Mouse (Mus musculus) frontal cortex, postnatal 36 days (tissue): ENCODE data around the gene Gm36864.
"Not testable (repeated sequence)": the region's sequence is repeated elsewhere in the genome, so short reads cannot be mapped to it uniquely, and the experiment has no call there.

Experiments
- DNase-seq, 2 experiments: peaks; one replicate each; pipeline ENCODE4 v3.0.0; 2022; ENCODE audit warnings: low spot score in 2 of 2

The Gm36864 gene

GRCm38 (mm10) chr7:44235909-44236308 is at the start of gene Gm36864:
Gm36864 (plus strand) TSS chr7:44236177.
- DNase-seq: no peak

- not testable (repeated sequence) for DNase-seq
Observed at GRCm38 (mm10) chr7:44186516-44186915, 49.5 kb upstream of the Gm36864 start.

DNA sequence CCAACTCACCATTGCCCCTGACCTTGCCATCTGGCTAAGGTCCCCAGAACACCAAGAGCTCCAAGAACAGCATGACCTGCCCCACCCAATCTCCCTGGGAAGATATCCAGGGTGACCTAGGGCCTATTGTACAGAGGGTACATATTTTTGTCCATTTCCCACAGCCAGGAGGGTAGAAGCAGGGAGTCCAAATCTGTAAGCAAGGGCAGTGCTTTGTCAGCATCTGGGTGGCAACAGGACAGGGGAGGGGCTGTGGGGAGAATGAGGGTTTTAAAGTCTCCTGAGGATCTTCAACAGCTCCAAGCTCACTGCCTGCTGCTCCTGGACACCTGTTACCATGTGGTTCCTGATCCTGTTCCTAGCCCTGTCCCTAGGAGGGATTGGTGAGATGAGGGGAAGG is 48.0 kb upstream of the Gm36864 start, which contains the start of gene Klk1b24:
TSS of gene Klk1b24 (plus strand) at position 301 of the 400 bp plus-strand sequence.
- DNase-seq: not testable (repeated sequence)

DNA sequence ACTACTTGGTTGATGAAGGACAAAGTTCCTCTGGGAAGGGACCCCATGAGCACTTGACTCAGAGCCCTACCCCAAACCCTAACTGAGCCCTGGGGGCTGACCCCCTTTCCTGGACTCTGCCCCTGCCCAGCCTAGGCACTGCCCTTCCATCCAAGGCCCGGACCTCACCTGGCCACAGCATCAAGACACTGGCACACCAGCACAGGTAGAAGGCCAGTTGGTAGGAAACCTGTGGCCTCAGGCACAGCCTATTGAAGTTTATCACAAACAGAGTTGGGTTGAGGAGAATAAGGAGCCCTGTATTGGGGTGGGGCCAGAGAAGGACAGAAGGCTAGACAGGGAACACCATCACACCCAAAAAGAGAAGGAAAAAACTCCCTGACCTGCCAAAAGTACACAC is 42.5 kb upstream of the Gm36864 start:
- not testable (repeated sequence) for DNase-seq

- no peak for DNase-seq
Observed at GRCm38 (mm10) chr7:44197891-44198290, 38.1 kb upstream of the Gm36864 start, which contains the start of gene Klk1b3. Klk1b3 (plus strand) TSS chr7:44198191.

DNA sequence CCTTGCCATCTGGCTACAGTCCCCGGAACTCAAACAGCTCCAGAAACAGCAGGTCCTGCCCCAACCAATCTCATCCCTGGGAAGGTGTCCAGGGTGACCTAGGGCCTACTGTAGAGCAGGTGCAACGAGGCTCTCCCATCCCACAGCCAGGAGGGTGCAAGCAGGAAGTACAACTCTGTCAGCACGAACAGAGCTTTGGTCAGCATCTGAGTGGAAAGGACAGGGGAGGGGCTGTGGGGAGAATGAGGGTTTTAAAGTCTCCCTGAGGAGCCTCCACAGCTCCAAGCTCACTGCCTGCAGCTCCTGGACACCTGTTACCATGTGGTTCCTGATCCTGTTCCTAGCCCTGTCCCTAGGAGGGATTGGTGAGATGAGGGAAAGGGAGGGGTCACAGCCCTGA is 28.8 kb upstream of the Gm36864 start, which contains the start of gene Klk1b4:
TSS of gene Klk1b4 (plus strand) at position 301 of the 400 bp plus-strand sequence.
- not testable (repeated sequence) for DNase-seq

DNA sequence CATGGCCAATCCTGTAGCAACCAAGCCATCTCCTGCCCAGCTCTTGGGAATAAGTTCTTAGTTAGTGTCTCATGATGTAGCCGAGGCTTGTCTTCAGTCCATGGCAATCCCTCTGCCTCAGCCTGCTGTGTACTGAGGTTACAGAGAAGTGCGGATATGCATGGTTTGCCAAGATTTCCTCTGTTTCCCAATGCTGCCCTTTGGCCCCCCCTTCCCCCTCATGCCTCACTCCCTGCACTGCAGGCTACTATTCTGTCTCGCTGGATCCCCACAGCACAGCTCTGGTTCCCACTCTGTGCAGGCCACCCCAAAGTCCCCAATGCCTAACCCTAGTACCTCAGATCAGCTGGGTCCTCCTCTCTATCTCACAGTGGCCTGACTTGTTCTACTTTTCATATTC is 27.7 kb upstream of the Gm36864 start:
- no peak for DNase-seq

- no peak for DNase-seq
Observed at GRCm38 (mm10) chr7:44215645-44216044, 20.3 kb upstream of the Gm36864 start, which contains the start of gene Klk1b5. Klk1b5 (plus strand) TSS chr7:44215945.

DNA sequence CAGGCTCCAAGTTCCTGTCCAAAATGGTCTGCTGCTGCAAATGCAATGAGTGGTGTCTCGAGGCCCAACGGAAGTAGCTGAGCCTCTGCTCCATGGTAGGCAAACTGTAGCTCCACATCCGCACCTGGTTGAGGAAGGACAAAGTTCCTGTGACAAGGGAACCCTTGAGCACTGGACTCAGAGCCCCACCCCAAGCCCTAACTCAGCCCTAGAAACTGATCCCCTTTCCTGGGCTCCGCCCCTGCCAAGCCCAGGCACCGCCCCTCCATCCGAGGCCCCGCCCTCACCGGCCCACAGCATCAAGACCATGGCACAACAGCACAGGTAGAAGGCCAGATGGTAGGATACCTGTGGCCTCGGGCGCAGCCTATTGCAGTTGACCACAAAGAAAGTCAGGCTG is 14.4 kb upstream of the Gm36864 start:
- not testable (repeated sequence) for DNase-seq

DNA sequence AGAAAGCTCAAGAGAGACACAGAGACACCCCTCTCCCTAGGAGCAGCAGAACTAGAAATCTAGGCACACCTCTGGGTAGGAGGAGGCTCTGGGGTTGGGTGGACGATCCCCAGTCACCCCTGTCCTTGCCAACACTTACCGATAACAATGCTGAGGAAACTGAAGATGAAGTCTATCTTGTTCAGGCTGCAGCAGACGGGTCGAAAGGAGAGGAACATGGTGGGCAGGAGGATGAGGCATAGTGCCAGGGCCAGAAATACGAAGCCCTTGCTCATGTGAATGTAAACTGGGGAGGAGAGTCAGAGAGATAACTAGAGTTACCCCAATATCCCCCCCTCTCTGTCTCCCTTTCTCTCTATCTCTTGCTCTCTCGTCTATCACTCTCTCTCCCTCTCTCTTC is 13.6 kb upstream of the Gm36864 start:
- DNase-seq: not testable (repeated sequence)

DNA sequence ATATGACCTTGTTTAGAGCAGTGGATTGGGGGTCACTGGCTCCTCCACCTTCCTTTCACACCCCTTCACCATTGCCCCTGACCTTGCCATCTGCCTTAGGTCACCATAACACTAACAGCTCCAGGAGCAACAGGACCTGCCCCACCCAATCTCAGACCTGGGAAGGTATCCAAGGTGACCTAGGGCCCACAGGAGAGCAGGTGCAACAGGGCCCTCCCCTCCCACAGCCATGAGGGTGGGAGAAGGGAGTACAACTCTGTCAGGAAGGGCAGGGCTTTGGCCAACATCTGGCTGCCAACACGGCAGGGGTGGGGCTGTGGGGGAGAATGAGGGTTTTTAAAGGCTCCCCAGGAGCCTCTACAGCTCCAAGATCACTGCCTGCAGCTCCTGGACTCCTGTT is 10.9 kb upstream of the Gm36864 start, which contains the start of gene Klk1:
TSS of gene Klk1 (plus strand) at position 285 of the 400 bp plus-strand sequence.
- DNase-seq: no peak

DNA sequence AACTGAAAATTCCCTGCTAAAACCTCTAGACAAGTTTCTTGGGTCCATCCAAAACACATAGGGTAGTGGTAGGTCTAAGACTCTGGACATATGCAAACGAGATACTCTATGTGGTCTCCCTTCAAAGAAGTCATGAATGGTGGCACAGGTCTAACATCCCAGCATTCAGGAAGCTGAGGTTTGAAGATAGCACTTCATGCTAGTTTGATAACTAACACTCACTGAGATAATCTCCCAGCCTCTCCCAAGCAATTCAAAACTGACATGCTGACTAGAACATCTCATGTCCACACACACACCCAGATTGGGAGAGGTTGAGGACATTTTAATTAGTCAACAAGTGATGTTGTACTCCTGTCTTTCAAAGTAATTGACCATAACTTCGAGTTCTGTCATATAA is 3.9 kb downstream of the Gm36864 start:
- no peak for DNase-seq

GRCm38 (mm10) chr7:44240712-44241111 is 4.7 kb downstream of the Gm36864 start:
- no peak for DNase-seq

- DNase-seq: no peak
Observed at GRCm38 (mm10) chr7:44241163-44241562, 5.2 kb downstream of the Gm36864 start.

DNA sequence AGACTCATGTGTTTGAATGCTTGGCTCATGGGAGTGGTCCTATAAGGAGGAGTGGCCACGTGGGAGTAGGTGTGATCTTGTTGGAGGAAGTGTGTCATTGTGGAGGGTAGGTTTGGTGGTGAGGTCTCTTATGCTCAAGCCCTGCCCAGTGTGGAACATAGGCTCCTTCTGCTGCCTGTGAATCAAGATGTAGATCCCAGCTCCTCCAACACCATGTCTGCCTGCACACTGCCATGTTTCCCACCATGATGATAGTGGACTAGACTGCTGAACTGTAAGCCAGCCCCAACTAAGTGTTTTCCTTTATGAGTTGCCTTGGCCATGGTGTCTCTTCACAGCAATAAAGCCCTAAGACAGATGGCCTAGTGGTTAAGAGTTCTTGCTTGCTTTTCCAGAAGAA is 8.1 kb downstream of the Gm36864 start:
- no peak for DNase-seq

DNA sequence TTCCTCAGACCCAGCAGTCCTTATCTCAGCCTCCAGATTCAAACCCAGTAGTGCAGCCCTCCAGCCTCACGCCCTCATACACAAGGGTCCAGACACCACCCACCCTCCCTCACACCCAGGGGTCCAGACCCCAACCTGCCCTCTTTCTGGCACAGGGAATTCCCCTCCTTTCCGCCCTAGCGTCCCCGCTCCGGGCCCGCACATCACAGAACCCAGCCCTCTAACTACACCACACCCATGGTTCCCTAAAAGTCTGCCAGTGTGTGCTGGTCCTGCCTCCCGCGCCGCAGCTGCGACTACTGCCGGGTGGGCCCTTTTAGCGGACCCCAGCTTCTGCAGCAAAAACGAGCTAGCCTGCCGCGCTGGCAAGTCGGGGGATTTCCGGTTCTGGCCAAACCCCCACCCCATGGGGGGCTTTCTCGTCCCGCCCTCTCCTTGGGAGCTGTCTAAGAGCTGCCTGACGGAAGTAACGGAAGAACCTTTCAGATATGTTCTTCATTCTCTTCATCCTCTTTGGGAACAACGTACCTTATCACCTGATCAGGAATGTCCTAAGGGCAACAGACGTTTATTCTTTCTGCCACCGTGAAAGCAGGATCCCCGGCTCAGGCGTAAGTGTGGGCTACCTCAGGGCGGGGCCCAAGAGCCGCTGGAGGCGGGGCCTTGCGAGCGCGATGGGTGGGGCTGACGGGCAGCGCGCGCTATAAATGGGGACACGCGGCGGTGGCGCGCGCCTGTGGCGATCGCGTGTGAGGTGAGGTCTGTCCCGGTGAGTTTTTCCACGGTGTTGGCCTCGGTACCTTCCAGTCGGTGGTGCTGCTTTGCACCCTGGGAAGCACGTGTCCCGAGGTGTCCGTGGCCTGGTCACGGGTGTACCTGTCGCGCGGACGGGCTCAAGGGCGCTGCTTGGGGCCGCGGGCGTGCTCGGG is 10.3 kb downstream of the Gm36864 start, which contains the start of the genes 1700028J19Rik and 2410002F23Rik:
TSS of gene 1700028J19Rik (minus strand) at position 641 of the 929 bp plus-strand sequence.
TSS of gene 2410002F23Rik (plus strand) at position 668 of the 929 bp plus-strand sequence.
- peak; percentile 92 to 94 for DNase-seq

- peak; percentile 45 to 58 for DNase-seq
Observed at GRCm38 (mm10) chr7:44246984-44247470, 11.1 kb downstream of the Gm36864 start.

DNA sequence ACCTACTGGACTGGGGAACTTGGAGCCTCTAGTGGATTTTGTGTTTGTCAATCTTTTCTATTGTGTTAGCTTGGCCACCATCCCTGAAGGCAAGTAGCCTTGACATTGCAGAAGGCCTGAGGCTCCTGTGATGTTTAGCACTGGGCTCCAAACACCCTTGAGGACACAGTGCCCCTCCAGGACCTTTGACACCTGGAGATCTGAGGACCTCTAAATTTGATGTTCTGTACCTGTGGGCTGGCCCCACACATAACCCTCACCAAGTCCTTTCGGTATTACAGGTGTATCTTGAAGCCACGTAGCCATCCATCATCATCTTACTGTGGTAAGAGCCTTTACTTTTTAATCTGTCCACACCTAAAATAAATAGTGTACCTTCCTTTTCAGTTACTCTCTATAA is 12.0 kb downstream of the Gm36864 start:
- no peak for DNase-seq

DNA sequence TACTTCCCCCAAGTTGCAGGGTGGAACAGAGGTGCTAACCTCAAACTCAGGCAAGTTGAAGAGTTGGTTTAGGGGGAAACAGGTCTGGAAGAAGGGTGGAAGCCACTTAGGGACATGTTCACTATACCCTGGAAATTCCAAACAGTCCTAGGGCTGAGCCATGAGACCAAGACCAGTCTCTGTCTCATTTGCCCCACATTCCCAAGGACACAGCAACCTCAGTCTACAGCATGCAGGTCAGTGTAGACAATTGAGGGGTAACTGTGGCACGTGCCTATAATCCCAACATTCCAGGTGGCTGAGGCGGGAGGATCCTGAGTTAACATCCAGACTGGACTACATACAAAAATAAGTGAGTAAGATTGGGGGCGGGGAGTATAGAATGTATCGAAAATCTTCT is 13.3 kb downstream of the Gm36864 start:
- DNase-seq: no peak

GRCm38 (mm10) chr7:44250732-44251275 is 14.8 kb downstream of the Gm36864 start:
- not testable (repeated sequence) for DNase-seq

GRCm38 (mm10) chr7:44253023-44253616 is 17.1 kb downstream of the Gm36864 start:
- no peak for DNase-seq

DNA sequence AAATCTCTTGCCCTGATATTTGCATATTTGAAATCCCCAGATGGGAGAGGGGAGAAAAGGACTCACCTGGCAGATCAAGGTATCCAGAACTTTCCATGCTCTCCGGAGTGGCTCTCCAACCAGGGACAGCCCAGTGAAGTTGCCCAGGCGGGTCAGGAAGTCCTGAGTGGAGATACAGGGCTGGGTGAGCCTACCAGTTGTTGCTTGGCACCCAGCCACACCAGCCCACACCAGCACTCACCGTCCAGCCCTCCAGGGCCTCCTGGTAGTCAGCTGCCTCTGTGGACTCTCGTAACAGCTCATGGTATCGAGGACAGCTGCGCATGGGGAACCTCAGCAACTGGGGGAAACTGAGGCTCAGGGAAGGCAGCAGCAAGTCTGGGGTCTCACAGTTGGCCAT is 19.0 kb downstream of the Gm36864 start:
- no peak for DNase-seq
